Mouse (Mus musculus) kidney, postnatal 36 days (tissue): Measurements from ENCODE around the gene Hebp2.

ENCODE experiments used
- DNase-seq, 2 experiments: peaks; one replicate each; pipeline ENCODE4 v3.0.0; 2021 to 2022; ENCODE audit warnings: mixed read lengths in 2 of 2

The Hebp2 gene

DNA sequence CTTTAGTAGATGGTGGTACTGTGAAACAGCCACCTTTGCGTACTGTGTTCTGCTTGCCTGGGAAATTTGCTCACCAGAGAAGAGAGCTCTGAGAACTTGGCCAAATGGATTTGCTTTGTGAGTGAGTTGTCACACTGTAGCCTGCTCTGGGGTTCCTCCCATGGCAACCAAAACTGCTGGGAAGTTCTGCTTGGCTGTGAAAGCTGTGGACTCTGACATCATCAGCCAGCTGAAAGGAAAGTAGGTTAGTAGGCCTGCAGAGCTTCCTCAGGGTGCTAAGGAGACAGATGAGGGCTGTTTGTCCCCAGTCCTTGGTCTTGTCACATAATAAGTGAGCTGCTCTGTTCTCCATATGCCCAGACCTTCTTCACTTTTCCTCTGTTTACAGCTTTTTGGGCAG, 37.3 kb downstream of the Hebp2 start:
- DNase-seq, result no peak

GRCm38 (mm10) chr10:18507869-18508473, 37.9 kb downstream of the Hebp2 start:
- no peak for DNase-seq

DNA sequence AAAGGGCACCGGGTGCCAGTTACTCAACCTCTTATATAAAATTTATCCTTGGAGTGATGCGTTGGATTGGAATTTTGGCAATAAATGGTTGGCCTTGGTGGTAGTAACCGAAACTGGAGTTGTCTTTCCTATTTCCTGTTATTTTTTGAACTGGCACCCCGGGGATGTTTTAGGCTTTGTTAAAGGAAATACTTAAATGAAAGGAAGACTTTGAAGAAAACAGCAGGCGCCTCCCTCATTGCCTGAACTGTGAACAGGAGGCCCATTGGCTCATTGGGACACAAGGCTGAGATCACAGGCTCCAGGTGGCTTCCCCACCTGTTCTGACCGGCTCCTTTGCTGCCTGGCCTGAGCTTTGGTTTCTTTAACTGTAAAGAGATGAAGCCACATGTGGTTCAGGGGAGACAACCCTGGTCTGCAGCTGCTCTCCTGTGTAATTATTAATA, 39.4 kb downstream of the Hebp2 start:
- DNase-seq, result peak in 1 of 2 experiments; percentile 21

DNA sequence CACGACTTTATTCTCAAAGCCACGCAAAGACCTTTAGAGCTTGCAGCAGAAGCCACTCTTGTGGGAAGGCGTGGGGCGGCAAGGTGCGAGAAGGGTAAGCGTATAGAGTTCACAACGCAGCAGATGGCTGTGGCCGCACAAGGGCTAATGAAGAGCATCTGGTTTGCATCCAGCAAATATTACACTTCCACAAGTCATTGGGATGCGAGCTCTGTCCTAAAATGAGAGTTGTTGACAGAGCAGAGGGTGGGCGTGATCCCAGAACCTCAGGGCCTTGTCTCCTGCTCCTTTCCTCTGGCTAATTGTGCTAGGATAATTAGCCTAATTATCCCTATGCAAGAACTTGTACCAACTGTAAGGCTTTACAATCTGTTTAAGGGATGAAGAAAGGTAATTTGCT, 40.2 kb downstream of the Hebp2 start:
- no peak for DNase-seq

GRCm38 (mm10) chr10:18501997-18502396, 43.9 kb downstream of the Hebp2 start:
- DNase-seq, result no peak

- DNase-seq, result no peak
These were observed 48.8 kb downstream of the Hebp2 start for GRCm38 (mm10) chr10:18497066-18497465.

DNA sequence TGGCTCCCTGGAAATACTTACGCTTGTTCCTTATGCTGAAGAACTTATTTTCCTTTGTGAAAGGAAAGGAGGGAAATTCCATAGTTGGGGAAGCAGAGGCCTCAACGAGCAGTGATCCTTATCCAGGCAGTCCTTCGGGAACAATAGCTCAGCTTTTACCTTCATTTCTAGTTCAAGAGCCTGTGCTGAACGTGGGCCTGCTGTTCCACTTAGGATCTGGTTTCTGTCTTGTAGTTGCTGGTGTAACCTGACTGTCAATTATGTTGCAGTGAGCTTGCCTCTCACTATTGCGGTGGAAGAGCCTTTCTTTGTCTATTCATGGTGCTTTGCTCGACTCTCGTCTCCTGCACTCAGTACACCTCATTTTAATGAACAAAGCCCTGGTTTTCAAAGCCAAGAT, 51.6 kb downstream of the Hebp2 start:
- no peak for DNase-seq

DNA sequence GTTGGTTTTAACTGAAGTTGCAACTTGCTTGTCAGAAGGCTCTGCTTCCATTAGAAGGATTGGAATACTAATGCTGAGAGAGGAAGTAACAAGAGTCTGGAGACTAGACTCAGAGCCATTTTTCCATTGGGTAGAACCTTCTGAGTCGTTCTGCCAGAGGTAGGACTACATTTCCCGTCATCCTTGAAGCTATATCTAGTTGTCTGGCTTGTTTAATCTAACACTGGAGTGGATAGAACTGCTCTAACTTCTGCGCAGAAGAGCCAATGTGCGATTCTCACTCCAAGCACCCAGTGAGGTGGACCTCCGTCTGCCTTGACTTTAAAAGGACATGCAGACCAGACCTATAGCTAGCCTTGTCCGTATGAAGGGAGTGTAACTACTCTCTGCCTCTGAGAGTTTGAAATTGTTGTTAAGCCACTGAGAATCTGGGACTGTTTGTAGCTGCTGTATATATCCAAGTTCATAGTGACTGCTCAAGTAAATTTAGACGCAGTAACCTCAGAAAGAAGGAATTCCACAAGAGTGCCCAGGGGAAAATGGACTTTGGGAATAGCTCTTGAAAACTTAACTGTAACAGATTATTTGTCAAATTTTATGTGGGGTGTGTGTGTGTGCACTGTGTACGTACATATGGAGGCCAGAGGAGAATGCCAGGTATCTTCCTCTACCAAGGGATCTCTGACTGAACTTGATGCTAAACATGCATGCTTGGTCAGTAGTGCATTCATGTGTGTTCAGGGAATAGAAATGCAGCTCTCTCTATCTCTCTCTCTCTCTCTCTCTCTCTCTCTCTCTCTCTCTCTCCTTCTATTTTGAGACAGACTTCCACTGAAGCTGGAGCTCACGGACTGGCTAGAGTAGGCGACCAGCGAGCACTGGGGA, 52.6 kb downstream of the Hebp2 start:
- peak; percentile 41 to 44 for DNase-seq

DNA sequence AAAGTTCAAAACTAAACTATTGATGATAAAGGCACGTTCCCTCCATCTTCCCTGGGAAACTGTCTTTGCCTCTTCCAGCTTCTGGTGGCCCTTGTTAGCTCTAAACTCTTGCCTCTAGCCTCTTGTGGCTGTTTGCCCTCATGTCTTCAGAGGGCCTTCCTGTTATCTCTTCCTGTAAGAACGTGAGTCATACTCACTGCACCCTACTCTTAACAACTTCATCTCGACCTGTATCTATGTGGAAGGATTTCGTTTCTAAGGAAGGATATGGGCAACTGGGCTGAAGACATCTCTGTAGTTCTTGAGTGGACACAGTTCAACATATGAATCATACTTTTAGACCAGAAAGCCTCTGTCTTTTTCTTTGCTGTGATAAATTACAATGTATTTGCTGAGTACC, 53.9 kb downstream of the Hebp2 start:
- no peak for DNase-seq

DNA sequence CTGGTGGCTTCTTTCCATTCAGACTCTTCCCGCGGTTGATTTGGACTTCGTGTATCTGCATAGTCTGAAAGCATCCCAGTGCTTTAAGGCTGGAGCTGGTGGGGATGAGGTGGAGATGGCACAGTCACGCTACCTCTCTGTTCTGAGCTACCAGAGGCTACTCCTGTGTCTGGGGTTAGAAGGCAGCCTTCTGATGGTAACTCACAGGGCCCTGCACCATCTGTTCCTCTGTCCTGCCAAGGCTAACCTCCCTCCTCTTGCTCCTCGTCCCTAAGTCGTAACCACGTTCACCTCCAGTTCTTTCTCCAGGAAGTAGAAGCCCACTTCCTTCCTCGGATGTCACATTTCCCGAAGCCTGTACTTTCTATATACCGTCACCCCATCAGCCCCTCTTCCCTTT, 55.9 kb downstream of the Hebp2 start:
- no peak for DNase-seq
